Mouse (Mus musculus): Measurements from ENCODE around the gene Efhd1. TPM values are rescaled to one million over a fixed set of nuclear protein-coding genes. Genes with fewer than 3 reads are reported as not detected.

Efhd1 gene
- polyA plus RNA-seq, 1 experiment from 2014 or later, result 0.08 TPM

DNA sequence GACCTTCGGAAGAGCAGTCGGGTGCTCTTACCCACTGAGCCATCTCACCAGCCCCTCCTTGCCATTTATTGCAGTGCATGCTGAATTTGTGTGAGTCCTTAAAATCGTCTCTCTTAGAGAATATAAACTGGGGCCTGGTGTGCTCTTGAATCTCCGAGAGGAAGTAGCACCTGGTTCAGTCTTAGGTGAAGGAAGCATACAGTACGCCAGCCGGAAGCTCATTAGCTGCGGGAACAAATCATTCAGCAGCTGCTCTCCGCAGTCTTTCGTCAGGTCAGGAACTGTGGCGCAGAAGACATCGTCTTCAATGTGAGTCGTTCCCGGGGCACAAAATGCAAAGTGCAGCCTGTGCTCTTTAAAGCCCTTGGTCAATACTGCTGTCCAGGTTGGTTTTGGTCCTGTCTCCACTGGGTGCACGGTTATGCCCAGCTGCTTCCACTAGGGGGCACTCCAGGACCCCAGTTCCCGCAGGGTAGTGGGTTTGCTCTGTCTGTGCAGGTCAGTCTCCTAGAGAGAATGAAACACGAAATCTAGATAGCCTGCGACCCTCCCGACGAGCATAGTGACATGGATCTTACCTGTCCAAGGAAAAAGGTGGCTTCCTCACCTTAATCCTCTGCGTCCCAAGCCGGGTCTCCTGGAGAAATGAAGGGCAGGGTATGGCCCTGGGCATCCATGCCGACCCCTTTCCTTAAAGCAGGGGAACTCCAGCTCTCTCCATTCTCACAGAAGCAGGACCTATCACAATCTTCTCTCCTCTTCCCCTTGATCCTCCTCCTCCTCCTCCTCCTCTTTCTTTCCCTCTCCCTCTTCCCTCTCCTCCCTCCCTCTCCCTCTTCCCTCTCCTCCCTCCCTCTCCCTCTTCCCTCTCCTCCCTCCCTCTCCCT, 18.0 kb upstream of the Efhd1 start:
- H3K36me3 ChIP-seq, result no peaks in the 10 kb centered on the region
- H3K4me1 ChIP-seq (replicated peaks), result 0 out of 2 replicates have a peak, but pooled peaks cover 3% of the 10 kb centered on the region
- WGBS, result 24% methylated on average over 22 of the region's 22 CpGs
- no peak overlapping the region for H3K27ac ChIP-seq
- H3K9me3 ChIP-seq, result no peaks in the 10 kb centered on the region
- H3K9ac ChIP-seq, result no peak overlapping the region
- no peaks in the 10 kb centered on the region for H3K27me3 ChIP-seq (replicated peaks)
- H3K4me3 ChIP-seq (replicated peaks), result no peak overlapping the region
- ATAC-seq, result peak; percentile 90
- peak overlapping the region; percentile 34; the same call in 1 of the 2 replicates for H3K4me2 ChIP-seq (replicated peaks)

DNA sequence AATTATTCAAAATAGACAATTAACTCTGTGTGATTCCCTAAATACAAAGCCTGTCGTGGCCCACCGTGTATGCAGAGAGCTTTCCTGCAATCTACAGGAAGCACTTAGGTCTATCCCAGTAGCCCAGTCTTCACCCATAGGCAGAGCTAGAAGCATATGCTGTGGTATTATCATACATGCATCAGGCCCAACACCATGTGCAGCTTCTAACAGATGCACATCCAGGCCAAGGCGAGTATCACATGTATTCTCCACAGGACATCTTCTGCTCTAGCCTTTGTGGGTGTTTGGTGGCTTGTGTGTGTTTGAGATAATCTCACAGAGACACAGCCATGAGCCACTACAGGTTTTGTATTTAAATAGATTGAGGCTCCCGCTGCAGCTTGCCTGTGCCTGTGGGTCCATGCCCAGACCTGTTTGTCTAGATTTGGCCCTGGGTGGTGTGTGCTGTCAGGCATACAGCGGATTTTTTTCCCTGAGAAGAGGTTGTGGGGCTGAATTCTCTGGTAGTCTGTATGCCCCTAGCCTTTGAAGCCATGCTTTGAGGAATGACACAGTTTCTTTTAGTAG, 12.0 kb upstream of the Efhd1 start:
- no peaks in the 10 kb centered on the region for H3K27me3 ChIP-seq (replicated peaks)
- H3K4me1 ChIP-seq (replicated peaks), result no peaks in the 10 kb centered on the region
- WGBS, result 70% methylated on average over 5 of the region's 5 CpGs
- H3K36me3 ChIP-seq, result no peaks in the 10 kb centered on the region
- no peak for ATAC-seq
- no peak overlapping the region for H3K4me3 ChIP-seq (replicated peaks)
- H3K9ac ChIP-seq, result no peak overlapping the region
- H3K4me2 ChIP-seq (replicated peaks), result no peak overlapping the region
- no peak overlapping the region for H3K27ac ChIP-seq
- no peaks in the 10 kb centered on the region for H3K9me3 ChIP-seq

DNA sequence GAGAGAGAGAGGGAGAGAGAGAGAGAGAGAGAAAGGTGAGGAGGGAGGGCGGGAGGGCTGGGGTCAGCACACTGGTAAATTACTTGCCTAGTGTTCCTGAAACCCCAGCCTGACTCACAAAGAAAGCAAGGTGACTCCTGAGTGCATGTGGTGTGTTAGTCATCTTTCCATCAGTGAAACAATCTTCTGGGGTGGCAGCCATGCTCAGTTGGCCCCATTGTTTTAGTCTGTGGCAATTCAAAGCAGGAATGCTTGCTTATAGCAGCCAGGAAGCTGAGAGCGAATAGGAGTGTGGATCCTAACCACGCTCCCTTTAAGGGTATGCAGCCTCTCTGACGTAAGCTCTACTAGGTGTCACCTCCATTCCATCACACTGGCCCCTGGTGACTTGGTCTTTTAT, 9.0 kb upstream of the Efhd1 start:
- Histone ChIP-seq H3K4me2 (replicated peaks) (no peak overlapping the region), H3K27ac (no peak overlapping the region), H3K9ac (no peak overlapping the region), H3K36me3 (no peaks in the 10 kb centered on the region), H3K4me1 (replicated peaks) (no peaks in the 10 kb centered on the region), H3K4me3 (replicated peaks) (no peak overlapping the region), H3K27me3 (replicated peaks) (peaks cover 21% of the 10 kb centered on the region), H3K9me3 (no peaks in the 10 kb centered on the region)
- WGBS, result 58% methylated on average over 4 of the region's 4 CpGs
- no peak for ATAC-seq

DNA sequence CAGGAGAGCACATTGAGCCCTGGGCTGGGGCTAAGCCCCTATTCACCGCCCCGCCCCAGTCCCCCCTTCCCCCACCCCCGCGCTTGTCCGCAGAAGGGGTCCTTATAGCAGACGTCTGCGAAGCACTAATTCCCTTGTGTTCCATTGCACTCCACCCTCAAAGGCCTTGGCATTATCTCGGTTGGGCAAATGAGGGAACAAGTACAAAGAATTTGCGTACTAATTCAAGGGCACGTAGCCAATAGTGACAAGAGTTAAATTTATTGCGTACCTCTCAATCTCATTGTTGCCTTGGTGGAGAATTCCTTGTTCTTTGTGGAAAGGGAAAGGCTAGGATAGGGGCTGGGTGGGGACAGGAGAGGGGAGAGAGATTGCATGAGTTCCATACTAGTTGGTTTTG, 6.5 kb upstream of the Efhd1 start:
- WGBS, result 17% methylated on average over 11 of the region's 11 CpGs
- Histone ChIP-seq H3K27ac (no peak overlapping the region), H3K36me3 (no peaks in the 10 kb centered on the region), H3K9me3 (no peaks in the 10 kb centered on the region), H3K4me3 (replicated peaks) (no peak overlapping the region), H3K4me2 (replicated peaks) (no peak overlapping the region), H3K4me1 (replicated peaks) (no peaks in the 10 kb centered on the region), H3K27me3 (replicated peaks) (peaks cover 35% of the 10 kb centered on the region), H3K9ac (no peak overlapping the region)
- no peak for ATAC-seq

DNA sequence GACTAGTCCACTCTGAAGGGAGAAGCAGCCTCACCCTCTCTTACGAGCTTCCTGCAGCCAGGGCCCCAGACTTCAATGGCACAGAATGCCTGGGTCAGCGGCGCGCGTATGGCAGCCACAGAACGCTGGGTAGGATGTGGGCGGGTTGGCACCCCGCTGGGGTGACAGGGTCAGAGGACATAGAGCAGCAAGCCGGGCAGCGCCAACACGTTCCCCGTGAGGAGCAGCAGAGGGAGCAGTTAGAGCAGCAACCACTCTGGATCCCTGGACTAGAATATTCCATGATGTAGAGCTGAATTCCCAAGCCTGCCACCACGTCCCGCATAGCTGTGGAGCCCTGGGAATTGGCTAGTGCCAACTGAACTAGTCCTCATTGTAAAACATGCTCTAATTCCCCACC, 5.7 kb upstream of the Efhd1 start:
- WGBS, result 11% methylated on average over 14 of the region's 14 CpGs
- Histone ChIP-seq H3K4me1 (replicated peaks) (no peaks in the 10 kb centered on the region), H3K9ac (no peak overlapping the region), H3K4me2 (replicated peaks) (no peak overlapping the region), H3K27me3 (replicated peaks) (peaks cover 42% of the 10 kb centered on the region), H3K9me3 (no peaks in the 10 kb centered on the region), H3K4me3 (replicated peaks) (no peak overlapping the region), H3K36me3 (no peaks in the 10 kb centered on the region), H3K27ac (no peak overlapping the region)
- no peak for ATAC-seq

DNA sequence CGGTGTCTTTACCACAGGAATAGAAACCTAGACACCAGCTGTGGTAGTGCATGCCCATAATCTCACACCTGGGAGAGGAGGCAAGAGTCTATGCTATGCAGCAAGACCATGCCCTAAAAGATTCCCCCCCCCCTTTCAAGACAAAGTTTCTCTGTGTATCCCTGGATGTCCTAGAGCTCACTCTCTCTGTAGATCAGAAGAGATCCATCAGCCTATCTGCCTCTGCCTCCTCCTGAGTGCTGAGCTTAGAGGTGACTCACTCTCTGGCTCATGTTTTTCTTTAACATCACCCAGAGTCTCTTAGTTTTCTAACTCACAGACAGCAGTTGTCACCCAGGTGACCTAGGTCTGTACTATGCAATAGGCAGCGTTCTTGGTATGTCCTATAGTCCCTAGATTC, 4.8 kb upstream of the Efhd1 start:
- ATAC-seq, result no peak
- no peak overlapping the region for H3K27ac ChIP-seq
- no peaks in the 10 kb centered on the region for H3K36me3 ChIP-seq
- H3K4me2 ChIP-seq (replicated peaks), result no peak overlapping the region
- H3K4me1 ChIP-seq (replicated peaks), result peaks cover 6% of the 10 kb centered on the region
- no peaks in the 10 kb centered on the region for H3K9me3 ChIP-seq
- peaks cover 49% of the 10 kb centered on the region for H3K27me3 ChIP-seq (replicated peaks)
- WGBS, result 68% methylated on average over 2 of the region's 2 CpGs
- H3K4me3 ChIP-seq (replicated peaks), result no peak overlapping the region
- H3K9ac ChIP-seq, result no peak overlapping the region

DNA sequence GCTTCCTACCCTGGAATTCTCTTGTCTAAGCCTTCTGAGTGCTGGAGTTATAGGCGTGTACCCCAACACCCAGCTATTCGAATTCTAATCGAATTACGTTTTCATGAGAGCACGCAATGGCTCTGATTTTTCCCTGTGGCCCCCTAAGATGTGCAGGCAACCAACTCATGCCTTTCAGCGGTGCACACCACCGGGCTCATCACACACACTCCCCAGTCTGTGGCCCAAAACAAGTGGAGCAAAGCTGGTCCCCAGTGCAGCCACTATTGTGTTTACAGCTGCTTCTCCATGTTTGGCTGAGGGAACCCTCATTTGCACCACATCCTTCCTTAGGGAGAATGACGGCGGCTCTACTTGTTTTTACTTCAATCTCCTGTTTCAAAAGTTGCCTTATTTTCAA, 906 bp upstream of the Efhd1 start:
- Histone ChIP-seq H3K9me3 (no peaks in the 10 kb centered on the region), H3K27ac (no peak overlapping the region), H3K36me3 (no peaks in the 10 kb centered on the region), H3K27me3 (replicated peaks) (peaks cover 71% of the 10 kb centered on the region), H3K4me2 (replicated peaks) (no peak overlapping the region), H3K4me1 (replicated peaks) (peaks cover 21% of the 10 kb centered on the region), H3K9ac (no peak overlapping the region), H3K4me3 (replicated peaks) (no peak overlapping the region)
- no peak for ATAC-seq
- WGBS, result 6% methylated on average over 9 of the region's 9 CpGs

DNA sequence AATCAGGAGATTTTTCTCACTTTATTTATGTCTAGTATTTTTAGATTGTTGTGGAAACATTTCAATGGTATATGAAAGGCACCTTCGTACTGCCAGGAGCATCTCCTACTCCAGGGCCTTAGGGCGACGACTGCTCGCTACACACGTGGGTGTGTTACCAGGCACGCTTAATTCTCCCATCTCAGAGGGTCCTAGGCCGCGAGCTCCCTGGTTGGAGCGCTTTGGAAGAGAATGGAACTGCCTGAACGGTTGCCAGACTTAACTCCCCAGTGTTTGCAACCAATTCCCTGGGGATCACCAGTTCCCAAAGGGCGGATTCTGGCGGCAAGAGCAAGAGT, 398 bp upstream of the Efhd1 start:
- Histone ChIP-seq H3K4me2 (replicated peaks) (peak overlapping the region; percentile 92), H3K27me3 (replicated peaks) (peaks cover 71% of the 10 kb centered on the region), H3K4me1 (replicated peaks) (peaks cover 21% of the 10 kb centered on the region), H3K4me3 (replicated peaks) (peak overlapping the region; percentile 45), H3K9me3 (no peaks in the 10 kb centered on the region), H3K27ac (no peak overlapping the region), H3K36me3 (no peaks in the 10 kb centered on the region), H3K9ac (peak overlapping the region; percentile 43; the same call in 1 of the 2 replicates)
- 3% methylated on average over 12 of the region's 12 CpGs for WGBS
- ATAC-seq, result no peak

DNA sequence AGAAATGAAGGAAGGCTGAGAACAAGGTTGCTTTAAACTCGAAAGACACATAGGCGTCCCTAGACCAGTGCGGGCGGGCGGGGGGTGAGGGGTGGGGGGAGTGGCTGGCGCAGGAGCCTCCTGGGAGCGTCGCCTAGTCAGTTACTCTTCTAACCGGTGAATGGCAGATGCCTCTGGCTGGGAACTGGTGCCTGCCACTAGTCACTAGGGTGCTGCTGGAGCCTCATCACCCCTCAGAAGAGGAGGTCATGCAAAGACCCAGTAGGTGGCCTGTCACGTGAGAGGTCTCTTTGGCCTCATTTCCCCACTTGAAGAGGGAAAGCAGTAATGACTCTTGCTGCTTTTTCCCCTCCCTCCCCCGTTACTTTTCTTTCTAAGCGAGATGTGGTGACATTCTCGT, 1.0 kb downstream of the Efhd1 start:
- Histone ChIP-seq H3K9ac (no peak overlapping the region), H3K27ac (no peak overlapping the region), H3K4me1 (replicated peaks) (peaks cover 21% of the 10 kb centered on the region), H3K9me3 (no peaks in the 10 kb centered on the region), H3K4me3 (replicated peaks) (peak overlapping the region; percentile 45; the same call in 1 of the 2 replicates), H3K36me3 (no peaks in the 10 kb centered on the region), H3K27me3 (replicated peaks) (peaks cover 64% of the 10 kb centered on the region), H3K4me2 (replicated peaks) (peak overlapping the region; percentile 92)
- under 1% methylated on average over 13 of the region's 13 CpGs for WGBS
- no peak for ATAC-seq

DNA sequence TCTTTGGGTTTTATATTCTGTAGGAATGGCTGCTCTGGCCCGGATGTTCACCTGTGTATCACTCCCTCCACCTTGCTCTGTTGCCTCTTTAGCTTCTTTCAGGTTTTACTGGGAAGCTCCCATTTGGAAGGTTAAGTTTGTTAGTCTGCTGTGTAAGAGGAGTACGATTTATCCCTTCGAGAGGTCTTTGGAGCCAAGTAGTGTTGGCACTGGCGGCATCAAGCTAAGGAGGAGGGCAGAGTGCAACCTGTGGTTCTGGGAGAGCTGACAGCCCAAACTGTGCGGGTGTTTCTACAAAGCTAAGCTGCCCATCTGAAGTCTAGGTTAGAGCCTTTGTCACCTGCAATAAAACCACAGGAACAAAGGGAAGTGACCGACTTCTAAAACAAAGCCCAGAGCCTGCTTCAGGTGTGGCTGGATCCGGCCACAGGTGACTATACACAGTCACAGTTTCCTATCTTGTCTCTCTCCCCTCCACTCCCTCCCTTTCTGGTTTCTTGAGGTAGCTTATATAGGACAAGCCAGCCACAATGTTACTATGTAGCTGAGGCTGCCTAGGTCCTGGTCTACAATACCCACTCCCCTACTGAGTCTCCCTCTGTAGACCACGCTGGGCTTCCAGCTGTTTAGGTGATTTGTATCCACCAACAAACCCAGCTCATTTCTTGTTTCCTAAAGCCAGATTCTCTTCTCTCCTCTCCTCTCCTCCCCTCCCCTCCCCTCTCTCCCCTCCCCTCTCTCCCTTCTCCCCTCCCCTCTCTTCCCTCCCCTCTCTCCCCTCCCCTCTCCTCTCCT, 2.3 kb downstream of the Efhd1 start:
- Histone ChIP-seq H3K9me3 (no peaks in the 10 kb centered on the region), H3K9ac (no peak overlapping the region), H3K27me3 (replicated peaks) (peaks cover 60% of the 10 kb centered on the region), H3K4me3 (replicated peaks) (no peak overlapping the region), H3K4me2 (replicated peaks) (no peak overlapping the region), H3K4me1 (replicated peaks) (peaks cover 28% of the 10 kb centered on the region), H3K36me3 (no peaks in the 10 kb centered on the region), H3K27ac (no peak overlapping the region)
- 30% methylated on average over 8 of the region's 8 CpGs for WGBS
- no peak for ATAC-seq

DNA sequence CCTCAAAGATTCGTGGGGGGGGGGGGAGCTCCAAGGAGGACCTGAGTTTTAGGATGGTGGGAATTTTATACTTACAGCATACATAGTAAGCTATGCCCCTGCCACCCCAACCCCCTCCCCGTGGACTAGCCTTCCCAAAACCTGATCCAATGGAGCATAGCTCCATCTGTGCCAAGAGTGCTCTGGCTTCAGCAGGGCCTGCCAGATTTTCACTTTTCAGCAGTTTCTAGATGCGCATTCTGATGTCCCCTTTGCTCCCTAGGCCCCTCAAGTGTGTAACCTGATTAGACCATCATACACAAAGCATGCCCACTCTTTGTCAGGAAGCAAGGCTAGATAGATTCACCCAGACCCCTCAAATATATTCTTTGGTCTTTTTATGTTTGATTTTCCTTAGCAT, 6.0 kb downstream of the Efhd1 start:
- H3K27me3 ChIP-seq (replicated peaks), result peaks cover 27% of the 10 kb centered on the region
- H3K4me1 ChIP-seq (replicated peaks), result peaks cover 13% of the 10 kb centered on the region
- H3K9me3 ChIP-seq, result no peaks in the 10 kb centered on the region
- no peak overlapping the region for H3K27ac ChIP-seq
- H3K4me2 ChIP-seq (replicated peaks), result no peak overlapping the region
- no peak for ATAC-seq
- no peak overlapping the region for H3K9ac ChIP-seq
- no peaks in the 10 kb centered on the region for H3K36me3 ChIP-seq
- WGBS, result 43% methylated on average over 3 of the region's 3 CpGs
- H3K4me3 ChIP-seq (replicated peaks), result no peak overlapping the region

DNA sequence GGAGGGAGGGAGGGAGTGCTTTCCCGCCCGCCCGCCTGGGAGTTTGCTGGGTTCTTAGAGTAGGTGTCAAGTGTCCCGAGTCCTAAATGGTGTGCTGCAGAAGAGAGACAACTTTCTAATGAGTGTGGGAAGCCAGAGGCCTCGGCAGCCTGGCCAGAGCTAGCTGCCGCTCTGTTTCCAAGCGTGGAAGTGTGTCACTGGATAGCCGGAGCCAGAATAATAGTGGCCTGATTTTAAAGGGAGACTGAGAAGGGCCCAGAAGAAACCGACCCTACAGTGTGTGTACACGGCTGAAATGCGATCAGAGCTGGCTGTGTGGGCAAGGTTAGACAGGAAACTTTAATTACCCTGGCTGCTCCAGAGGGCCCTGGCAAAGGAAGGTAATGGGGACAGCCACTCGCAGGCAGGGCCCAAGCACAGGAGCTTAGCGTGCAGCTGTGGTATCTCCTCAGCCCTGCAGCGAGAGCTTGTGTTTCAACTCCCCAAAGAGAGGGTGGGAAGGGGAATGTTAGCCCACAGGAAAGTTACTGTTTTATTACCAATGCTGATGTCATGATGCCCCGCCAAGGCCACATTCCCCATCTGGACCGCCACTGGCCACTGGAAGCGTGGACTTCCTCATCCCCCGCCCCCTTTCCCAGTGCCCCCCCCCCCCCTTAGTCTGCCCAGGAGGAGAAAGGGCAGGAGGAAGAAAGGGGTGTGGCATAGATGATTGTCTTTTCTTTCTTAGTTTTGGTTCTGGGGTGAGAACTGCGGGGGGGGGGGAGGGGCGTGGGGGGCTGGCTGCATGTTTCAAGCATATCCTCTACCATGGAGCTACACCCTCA, 6.7 kb downstream of the Efhd1 start:
- Histone ChIP-seq H3K4me2 (replicated peaks) (peak overlapping the region; percentile 24; the same call in 1 of the 2 replicates), H3K9me3 (no peaks in the 10 kb centered on the region), H3K36me3 (no peaks in the 10 kb centered on the region), H3K4me3 (replicated peaks) (no peak overlapping the region), H3K9ac (no peak overlapping the region), H3K4me1 (replicated peaks) (peaks cover 8% of the 10 kb centered on the region), H3K27me3 (replicated peaks) (peaks cover 20% of the 10 kb centered on the region), H3K27ac (0 out of 2 replicates have a peak overlapping the region, but pooled peaks have one; percentile 36)
- peak; percentile 68 for ATAC-seq
- 23% methylated on average over 20 of the region's 20 CpGs for WGBS
